Mouse (Mus musculus) bone marrow, adult 2 months (tissue): ENCODE data around the gene Angel2. TPM values are rescaled to one million over a fixed set of nuclear protein-coding genes. Genes with fewer than 3 reads are reported as not detected.

Experiments used
- H3K27ac ChIP-seq: fragments of 200-500 bp; 2 replicates; pipeline ENCODE4 v1.5.1; 2012; ENCODE audit warnings: low read depth, mild to moderate bottlenecking, control low read depth, inconsistent platforms, low read length; ENCODE audit not compliant: control insufficient read depth, poor library complexity, insufficient read depth
- H3K4me1 ChIP-seq: fragments of 200-500 bp; 2 replicates; pipeline ENCODE4 v1.6.1; 2011; ENCODE audit warnings: low read length; ENCODE audit not compliant: control insufficient read depth, insufficient read depth
- H3K4me3 ChIP-seq: fragments of 200-500 bp; replicated peaks from 2 replicates; pipeline ENCODE3; 2011; ENCODE audit warnings: mild to moderate bottlenecking, low read depth, low read length, control low read depth; ENCODE audit not compliant: control insufficient read depth
- CTCF ChIP-seq: fragments of 200-500 bp; IDR thresholded peaks from 2 replicates; pipeline ENCODE4 v1.5.1; 2011; ENCODE audit warnings: low read length, control low read depth; ENCODE audit not compliant: control insufficient read depth, insufficient read depth
- POLR2A ChIP-seq: fragments of 200-500 bp; IDR thresholded peaks from 2 replicates; pipeline ENCODE4 v1.6.1; 2011; ENCODE audit warnings: low read depth, mild to moderate bottlenecking, control low read depth, low read length, borderline replicate concordance; ENCODE audit not compliant: control insufficient read depth
- WGBS: fragments of 180-500 bp; shearing (Covaris S2); methylation state at CpG from one replicate; pipeline ENCODE4 v1.1.7; 2018; 5-methylcytosine and 5-hydroxymethylcytosine counted together
- polyA plus RNA-seq: library from polyadenylated mRNA; stranded (reverse); fragments of >200 nt; gene quantifications from 2 replicates; pipeline ENCODE4 v1.2.4, GENCODE M21; 2011; ENCODE audit warnings: low replicate concordance; ENCODE audit not compliant: missing spikeins, insufficient read depth, insufficient read length

Angel2 gene
- polyA plus RNA-seq, 1 experiment, result 28.3 TPM

GRCm38 (mm10) chr1:190898899-190899575, 25.9 kb upstream of the Angel2 start:
- Histone ChIP-seq H3K4me3 (no peak overlapping the region), H3K27ac (peak overlapping the region; percentile 59; the same call in 1 of the 2 replicates), H3K4me1 (peaks cover 4% of the 10 kb centered on the region)
- WGBS, result 65% methylated on average over 9 of the region's 9 CpGs
- TF ChIP-seq POLR2A (no peak), CTCF (no peak)

- WGBS, result 79% methylated on average over 2 of the region's 2 CpGs
- TF ChIP-seq POLR2A, result no peak
- no peak for TF ChIP-seq CTCF
Measured at GRCm38 (mm10) chr1:190901082-190901481, 23.8 kb upstream of the Angel2 start.

GRCm38 (mm10) chr1:190904136-190904535, 20.8 kb upstream of the Angel2 start:
- Histone ChIP-seq H3K4me3 (no peak overlapping the region), H3K4me1 (peaks cover under 1% of the 10 kb centered on the region; the same call in 1 of the 2 replicates), H3K27ac (no peak overlapping the region)
- TF ChIP-seq POLR2A, result no peak
- no peak for TF ChIP-seq CTCF
- 88% methylated on average over 3 of the region's 3 CpGs for WGBS

More at GRCm38 (mm10) chr1:190901082-190901481, 23.8 kb upstream of the Angel2 start:
- Histone ChIP-seq H3K4me3 (no peak overlapping the region), H3K27ac (no peak overlapping the region), H3K4me1 (peaks cover 3% of the 10 kb centered on the region)

GRCm38 (mm10) chr1:190904714-190905113, 20.2 kb upstream of the Angel2 start:
- Histone ChIP-seq H3K27ac (no peak overlapping the region), H3K4me1 (peaks cover 2% of the 10 kb centered on the region), H3K4me3 (no peak overlapping the region)
- no peak for TF ChIP-seq POLR2A
- no peak for TF ChIP-seq CTCF
- 89% methylated on average over 16 of the region's 16 CpGs for WGBS

GRCm38 (mm10) chr1:190910836-190911235, 14.1 kb upstream of the Angel2 start:
- TF ChIP-seq POLR2A (no peak), CTCF (no peak)
- H3K27ac ChIP-seq, result peak overlapping the region; percentile 42; the same call in 1 of the 2 replicates
- peak overlapping the region; percentile 73 for H3K4me3 ChIP-seq
- 31% methylated on average over 6 of the region's 6 CpGs for WGBS
- H3K4me1 ChIP-seq, result peaks cover 4% of the 10 kb centered on the region

- H3K27ac ChIP-seq, result peak within 1 kb of the TSS; percentile 42
Measured at GRCm38 (mm10) chr1:190911415-190912123, 13.3 kb upstream of the Angel2 start, which contains the start of gene Rps6kc1. Gene Rps6kc1 (minus strand): TSS chr1:190911770.

GRCm38 (mm10) chr1:190912623-190913022, 12.3 kb upstream of the Angel2 start:
- no peak overlapping the region for H3K4me3 ChIP-seq
- 44% methylated on average over 1 of the region's 1 CpGs for WGBS
- no peak for TF ChIP-seq CTCF
- no peak for TF ChIP-seq POLR2A
- H3K4me1 ChIP-seq, result peaks cover 4% of the 10 kb centered on the region
- H3K27ac ChIP-seq, result no peak overlapping the region

More at GRCm38 (mm10) chr1:190911415-190912123, 13.3 kb upstream of the Angel2 start, which contains the start of gene Rps6kc1:
- peaks cover 4% of the 10 kb centered on the region for H3K4me1 ChIP-seq
- TF ChIP-seq POLR2A, result peak; percentile 12; the same call in 1 of the 2 replicates
- no peak for TF ChIP-seq CTCF
- WGBS, result 1% methylated on average over 47 of the region's 47 CpGs
- H3K4me3 ChIP-seq, result peak within 1 kb of the TSS; percentile 73

- 37% methylated on average over 7 of the region's 7 CpGs for WGBS
- Histone ChIP-seq H3K4me1 (no peaks in the 10 kb centered on the region; the same call in 1 of the 2 replicates), H3K4me3 (no peak overlapping the region), H3K27ac (no peak overlapping the region)
- TF ChIP-seq POLR2A (no peak), CTCF (no peak)
Measured at GRCm38 (mm10) chr1:190918938-190919337, 6.0 kb upstream of the Angel2 start.
